Mouse (Mus musculus) stomach, embryonic 14.5 days (tissue): Measurements from ENCODE around the gene Rpl35. TPM values are rescaled to one million over a fixed set of nuclear protein-coding genes. Genes with fewer than 3 reads are reported as not detected.

Experiments used
- ATAC-seq: fragments of 200-750 bp; cut with Nextera tagmentation; 2 replicates; pipeline ENCODE4 v1.8.0; 2017; ENCODE audit warnings: low read depth, moderate TSS enrichment; ENCODE audit not compliant: insufficient number of reproducible peaks, insufficient read depth, low FRiP score
- H3K27ac ChIP-seq: fragments of 300-500 bp; sonication (generic); 2 replicates; pipeline ENCODE4 v1.5.1; 2014; ENCODE audit warnings: mild to moderate bottlenecking, low read length, moderate library complexity, mixed read lengths
- H3K27me3 ChIP-seq: fragments of 300-500 bp; sonication (generic); 2 replicates; pipeline ENCODE4 v1.6.1; 2014; ENCODE audit warnings: low read length, control low read depth, mixed read lengths; ENCODE audit not compliant: control insufficient read depth, insufficient read depth
- H3K36me3 ChIP-seq: fragments of 300-500 bp; sonication (generic); 2 replicates; pipeline ENCODE4 v1.6.1; 2014; ENCODE audit warnings: mild to moderate bottlenecking, control low read depth, low read length, moderate library complexity, mixed read lengths; ENCODE audit not compliant: control insufficient read depth, insufficient read depth
- H3K4me1 ChIP-seq: fragments of 300-500 bp; sonication (generic); 2 replicates; pipeline ENCODE4 v1.6.1; 2014; ENCODE audit warnings: low read length, control low read depth, mixed read lengths; ENCODE audit not compliant: control insufficient read depth, insufficient read depth
- H3K4me2 ChIP-seq: fragments of 300-500 bp; sonication (generic); replicated peaks from 2 replicates; pipeline ENCODE4 v1.6.1; 2014; ENCODE audit warnings: low read depth, low read length, control low read depth
- H3K4me3 ChIP-seq: fragments of 300-500 bp; sonication (generic); 2 replicates; pipeline ENCODE4 v1.5.1; 2014; ENCODE audit warnings: low read depth, low read length, control low read depth
- H3K9ac ChIP-seq: fragments of 300-500 bp; sonication (generic); replicated peaks from 2 replicates; pipeline ENCODE4 v1.6.1; 2014; ENCODE audit warnings: low read depth, mild to moderate bottlenecking, control low read depth, low read length, moderate library complexity, mixed read lengths
- H3K9me3 ChIP-seq: fragments of 300-500 bp; sonication (generic); 2 replicates; pipeline ENCODE4 v1.6.1; 2016; ENCODE audit warnings: low read depth, low read length, control low read depth; ENCODE audit not compliant: control insufficient read depth
- WGBS: fragments of 180-500 bp; shearing (Covaris S2); extraction: QIAGEN DNeasy Blood & Tissue Kit; methylation state at CpG from one replicate; pipeline ENCODE4 v1.1.7; 2014; 5-methylcytosine and 5-hydroxymethylcytosine counted together
- polyA plus RNA-seq: library from polyadenylated mRNA; unstranded; fragments of >200 nt; fragmentation: Nextera tagmentation; extraction: Ambion mirVana; gene quantifications from 2 replicates; pipeline ENCODE4 v1.2.1, GENCODE M21; 2014

Rpl35 gene
- polyA plus RNA-seq = 1,103 and 1,116 TPM in 2 replicates

DNA sequence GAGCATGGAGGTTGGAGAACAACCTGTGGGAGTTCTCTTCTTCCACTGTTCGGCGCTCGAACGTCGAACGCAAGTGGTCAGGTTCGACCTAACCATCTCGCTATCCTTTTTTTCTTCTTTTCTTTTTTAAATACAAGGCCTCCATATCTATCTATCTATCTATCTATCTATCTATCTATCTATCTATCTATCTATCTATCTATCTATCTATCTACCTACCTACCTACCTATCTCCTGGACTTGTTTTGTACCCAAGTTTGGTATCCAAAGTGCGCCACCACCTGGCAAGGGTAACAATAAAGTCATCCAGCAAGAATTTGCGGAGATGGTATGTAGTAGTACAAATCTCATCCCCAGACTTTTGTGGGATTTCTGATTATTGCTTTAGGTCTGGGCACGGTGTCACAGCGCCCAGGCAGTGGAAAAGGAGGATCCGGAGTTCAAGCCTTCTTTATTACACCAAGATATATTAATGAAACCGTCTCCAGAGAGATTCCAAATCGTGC lies at the start of gene Rpl35:
Gene Rpl35, minus strand, starts transcription at position 51 of the 506 bp plus-strand sequence.
- Histone ChIP-seq H3K9me3 (no peaks in the 10 kb centered on the region), H3K36me3 (peaks cover 31% of the 10 kb centered on the region), H3K9ac (peak within 1 kb of the TSS; percentile 92), H3K4me2 (peak within 1 kb of the TSS; percentile 94), H3K27me3 (no peaks in the 10 kb centered on the region), H3K4me1 (peaks cover 31% of the 10 kb centered on the region), H3K4me3 (peak within 1 kb of the TSS; percentile 77), H3K27ac (peak within 1 kb of the TSS; percentile 83)
- 10% methylated on average over 15 of the region's 15 CpGs for WGBS
- no peak for ATAC-seq

DNA sequence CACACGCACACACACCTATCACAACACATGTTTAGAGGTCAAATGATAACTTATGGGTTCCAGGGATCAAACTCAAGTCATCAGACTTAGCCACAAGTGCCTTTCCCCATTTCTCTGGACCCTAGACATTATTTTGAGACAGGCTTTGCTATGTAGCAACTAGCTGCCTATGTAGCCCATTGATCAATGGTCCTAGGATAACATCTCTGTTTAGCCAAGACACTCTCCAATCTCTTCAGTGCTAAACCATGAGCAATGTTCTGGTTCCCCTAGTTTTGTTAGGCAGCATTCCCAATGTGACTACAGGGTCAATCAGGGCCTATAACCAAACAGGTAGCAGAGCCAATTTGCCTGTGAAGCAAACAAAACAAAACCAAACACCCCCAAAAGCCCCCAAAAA lies 43.1 kb upstream of the Rpl35 start:
- Histone ChIP-seq H3K27ac (no peak overlapping the region), H3K4me2 (no peak overlapping the region), H3K27me3 (no peaks in the 10 kb centered on the region), H3K4me3 (no peak overlapping the region), H3K4me1 (no peaks in the 10 kb centered on the region), H3K9me3 (no peaks in the 10 kb centered on the region), H3K36me3 (peaks cover 39% of the 10 kb centered on the region; the same call in 1 of the 2 replicates), H3K9ac (no peak overlapping the region)
- WGBS = 98% methylated on average over 1 of the region's 1 CpGs
- ATAC-seq = no peak

DNA sequence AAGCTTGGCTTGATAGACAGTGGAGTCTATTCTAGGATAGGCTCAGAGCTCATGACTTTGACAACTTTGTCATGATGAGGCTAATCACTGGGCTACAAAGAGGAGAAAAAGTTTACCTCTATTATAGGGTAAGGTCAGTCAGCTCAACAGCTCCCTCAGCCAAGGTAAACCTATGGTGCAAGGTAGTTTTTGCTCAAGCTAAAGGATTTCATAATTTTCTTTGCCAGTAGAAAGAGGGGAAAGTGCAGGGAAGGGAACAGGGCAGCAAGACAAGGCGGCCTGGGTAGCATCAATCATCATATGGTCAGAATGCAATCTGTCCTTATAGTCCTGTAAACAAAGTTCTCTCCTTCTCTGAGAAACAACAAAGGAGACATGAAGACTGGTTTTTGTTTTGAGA lies 34.8 kb upstream of the Rpl35 start:
- Histone ChIP-seq H3K9ac (no peak overlapping the region), H3K4me2 (no peak overlapping the region), H3K4me1 (no peaks in the 10 kb centered on the region), H3K4me3 (no peak overlapping the region), H3K36me3 (peaks cover 37% of the 10 kb centered on the region), H3K27me3 (no peaks in the 10 kb centered on the region), H3K9me3 (no peaks in the 10 kb centered on the region), H3K27ac (no peak overlapping the region)
- ATAC-seq = no peak
- WGBS = 79% methylated on average over 1 of the region's 1 CpGs

DNA sequence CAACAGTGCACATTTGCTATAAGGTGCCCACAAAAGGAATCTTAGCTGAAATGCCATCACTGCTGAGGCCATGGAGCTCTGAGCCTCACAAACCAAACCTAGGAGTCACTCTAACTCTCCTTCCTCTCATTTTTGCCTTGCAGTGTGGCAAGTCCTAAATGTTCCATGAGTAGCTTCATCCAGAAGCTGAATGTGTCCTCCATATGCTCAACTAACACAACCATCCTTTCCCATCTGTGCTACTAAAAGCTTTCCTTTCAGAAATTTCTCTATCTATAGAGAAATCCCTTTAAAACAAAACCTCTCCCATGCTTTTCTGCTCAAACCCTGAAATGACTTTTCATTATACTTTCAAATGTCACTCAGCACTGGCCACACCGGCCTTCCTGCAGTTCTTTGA lies 26.2 kb upstream of the Rpl35 start:
- no peak overlapping the region for H3K9ac ChIP-seq
- no peaks in the 10 kb centered on the region for H3K9me3 ChIP-seq
- ATAC-seq = no peak
- H3K4me2 ChIP-seq = no peak overlapping the region
- H3K27me3 ChIP-seq = no peaks in the 10 kb centered on the region
- H3K4me3 ChIP-seq = no peak overlapping the region
- no peaks in the 10 kb centered on the region for H3K4me1 ChIP-seq
- no peak overlapping the region for H3K27ac ChIP-seq
- H3K36me3 ChIP-seq = peaks cover 42% of the 10 kb centered on the region
- WGBS = 96% methylated on average over 1 of the region's 1 CpGs

DNA sequence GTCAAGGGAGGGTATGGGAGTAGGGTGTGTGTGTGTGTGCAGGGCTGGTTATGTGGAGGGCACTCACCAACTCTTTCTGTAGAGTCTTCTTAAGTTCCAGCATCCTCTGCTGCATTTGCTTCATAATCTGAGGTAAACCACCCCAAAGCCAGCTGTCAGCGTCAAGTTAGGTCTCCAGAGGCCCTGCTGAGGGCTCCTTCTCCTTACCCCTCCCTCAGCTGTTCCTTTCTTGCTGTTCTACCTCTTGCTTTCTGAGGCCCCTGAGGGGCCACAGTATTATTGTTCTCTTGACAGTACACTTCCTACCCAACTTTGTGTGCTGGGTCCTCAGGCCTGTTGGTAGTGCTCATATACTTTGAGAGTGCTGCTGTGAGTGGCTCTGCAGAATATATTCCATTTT lies 14.6 kb upstream of the Rpl35 start:
- Histone ChIP-seq H3K9ac (no peak overlapping the region), H3K4me3 (no peak overlapping the region), H3K36me3 (peaks cover 74% of the 10 kb centered on the region), H3K9me3 (no peaks in the 10 kb centered on the region), H3K4me2 (no peak overlapping the region), H3K4me1 (no peaks in the 10 kb centered on the region), H3K27ac (no peak overlapping the region), H3K27me3 (no peaks in the 10 kb centered on the region)
- WGBS = 83% methylated on average over 1 of the region's 1 CpGs
- ATAC-seq = no peak

DNA sequence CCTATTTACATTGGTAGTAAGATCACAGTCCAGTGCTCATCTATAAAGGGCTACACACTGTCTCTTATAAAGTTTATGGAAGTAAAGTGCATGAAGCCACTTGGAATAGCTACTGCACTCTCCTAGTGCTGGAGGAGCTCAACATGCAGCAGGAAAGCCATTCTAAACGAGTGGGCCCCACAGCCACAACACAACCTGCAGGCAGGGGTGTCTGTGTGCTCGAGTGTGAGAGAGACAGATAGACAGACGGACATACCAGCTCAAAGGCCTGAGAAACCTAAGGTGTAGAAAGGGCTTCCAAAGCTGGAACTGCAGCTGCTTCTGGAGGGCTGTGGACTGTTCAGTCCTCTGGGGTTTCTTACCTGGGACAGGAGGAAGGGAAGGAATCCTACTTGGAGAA lies 11.2 kb upstream of the Rpl35 start:
- Histone ChIP-seq H3K9me3 (no peaks in the 10 kb centered on the region), H3K4me1 (no peaks in the 10 kb centered on the region), H3K9ac (no peak overlapping the region), H3K27ac (no peak overlapping the region), H3K36me3 (peaks cover 74% of the 10 kb centered on the region), H3K4me3 (no peak overlapping the region), H3K27me3 (no peaks in the 10 kb centered on the region), H3K4me2 (no peak overlapping the region)
- 84% methylated on average over 3 of the region's 3 CpGs for WGBS
- ATAC-seq = no peak

DNA sequence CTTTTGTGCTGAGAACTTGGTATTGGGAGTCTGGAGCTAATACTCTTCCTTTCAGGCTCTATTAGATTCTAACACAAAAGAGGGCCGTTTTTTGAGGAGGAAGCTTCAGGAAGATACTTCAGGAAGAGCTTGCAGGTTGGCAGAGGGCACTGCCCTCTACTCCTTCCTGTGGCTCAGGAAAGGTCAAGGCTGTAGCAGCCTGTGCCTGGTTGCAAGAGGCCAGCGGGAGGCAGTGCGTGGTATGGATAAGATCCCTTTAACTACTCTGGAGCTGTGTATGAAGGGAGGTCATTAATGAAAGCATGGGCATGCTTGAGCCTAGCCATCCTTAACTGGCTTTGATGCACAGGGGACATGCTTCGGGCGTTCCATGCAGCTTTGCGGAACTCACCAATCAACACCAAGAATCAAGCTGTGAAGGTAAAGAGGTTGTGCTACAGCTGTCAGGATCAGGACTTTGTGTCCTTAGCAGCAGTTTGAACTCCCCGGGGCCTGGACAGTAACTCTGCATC lies 7.4 kb upstream of the Rpl35 start:
- H3K27ac ChIP-seq = no peak overlapping the region
- no peak overlapping the region for H3K4me2 ChIP-seq
- 83% methylated on average over 7 of the region's 7 CpGs for WGBS
- H3K27me3 ChIP-seq = no peaks in the 10 kb centered on the region
- no peak overlapping the region for H3K9ac ChIP-seq
- peaks cover 8% of the 10 kb centered on the region; the same call in 1 of the 2 replicates for H3K4me1 ChIP-seq
- no peak overlapping the region for H3K4me3 ChIP-seq
- H3K9me3 ChIP-seq = no peaks in the 10 kb centered on the region
- no peak for ATAC-seq
- peaks cover 54% of the 10 kb centered on the region for H3K36me3 ChIP-seq

DNA sequence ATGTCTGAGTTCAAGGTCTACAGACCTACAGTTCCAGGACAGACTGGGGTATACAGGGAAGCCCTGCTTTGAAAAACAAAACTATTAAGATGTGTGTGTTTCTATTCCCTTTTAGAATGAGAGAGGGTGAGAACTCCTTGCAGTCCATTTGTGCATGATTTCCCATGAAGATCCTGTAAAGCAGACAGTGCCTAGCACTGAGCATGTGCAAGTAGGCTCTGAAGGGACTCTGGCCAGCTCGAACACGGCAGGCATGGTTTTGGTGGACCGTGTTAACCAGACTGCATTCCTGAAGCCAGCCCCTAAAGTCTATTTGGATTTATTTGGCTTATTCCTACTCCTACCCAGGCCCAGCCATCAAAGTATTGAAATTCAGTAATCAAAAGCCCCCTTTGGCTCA lies 6.5 kb upstream of the Rpl35 start:
- peaks cover 45% of the 10 kb centered on the region for H3K36me3 ChIP-seq
- H3K4me1 ChIP-seq = peaks cover 11% of the 10 kb centered on the region; the same call in 1 of the 2 replicates
- no peaks in the 10 kb centered on the region for H3K9me3 ChIP-seq
- H3K27me3 ChIP-seq = no peaks in the 10 kb centered on the region
- no peak overlapping the region for H3K4me2 ChIP-seq
- 77% methylated on average over 3 of the region's 3 CpGs for WGBS
- no peak overlapping the region for H3K9ac ChIP-seq
- no peak overlapping the region for H3K27ac ChIP-seq
- H3K4me3 ChIP-seq = no peak overlapping the region
- no peak for ATAC-seq

DNA sequence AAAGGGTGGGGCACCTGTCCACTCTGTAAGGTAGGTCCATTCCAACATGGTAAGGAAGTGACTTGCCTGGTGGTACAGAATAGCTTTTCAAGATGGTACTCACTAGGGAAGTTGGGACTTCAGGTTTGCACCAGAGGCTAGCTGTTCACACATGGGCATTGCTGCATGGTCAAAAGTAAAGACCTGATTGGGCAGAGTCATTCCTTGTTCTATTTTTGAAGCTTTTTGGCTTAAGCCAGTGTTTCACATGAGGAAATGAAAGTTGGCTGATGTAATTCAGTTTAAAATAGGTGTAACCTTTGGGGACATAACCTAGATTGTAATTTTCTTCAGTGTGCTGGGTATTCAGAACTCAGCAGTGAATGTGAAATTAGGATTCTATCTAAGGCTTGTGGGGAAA lies 5.8 kb upstream of the Rpl35 start:
- no peak overlapping the region for H3K4me2 ChIP-seq
- no peaks in the 10 kb centered on the region for H3K27me3 ChIP-seq
- ATAC-seq = no peak
- peaks cover 38% of the 10 kb centered on the region for H3K36me3 ChIP-seq
- H3K4me3 ChIP-seq = no peak overlapping the region
- no peak overlapping the region for H3K9ac ChIP-seq
- peaks cover 12% of the 10 kb centered on the region; the same call in 1 of the 2 replicates for H3K4me1 ChIP-seq
- H3K9me3 ChIP-seq = no peaks in the 10 kb centered on the region
- no peak overlapping the region for H3K27ac ChIP-seq
